Mouse (Mus musculus) limb, embryonic 11.5 days (tissue): ENCODE data around the gene Smim24. TPM values are rescaled to one million over a fixed set of nuclear protein-coding genes. Genes with fewer than 3 reads are reported as not detected.
A peak's percentile ranks its signal among the peaks of the same experiment; 100 is the strongest.

Experiments
- ATAC-seq: fragments of 200-750 bp; cut with Nextera tagmentation; 2 replicates; pipeline ENCODE4 v1.8.0; 2017; ENCODE audit warnings: low read depth; ENCODE audit not compliant: insufficient number of reproducible peaks, low FRiP score, low TSS enrichment
- DNase-seq: peaks from one replicate; pipeline ENCODE4 v3.0.0-alpha.2; 2015; ENCODE audit warnings: low spot score
- H3K27ac ChIP-seq: fragments of 300-500 bp; sonication (generic); replicated peaks from 2 replicates; pipeline ENCODE4 v1.5.1; 2014; ENCODE audit warnings: low read depth, mild to moderate bottlenecking, low read length
- H3K27me3 ChIP-seq: fragments of 300-500 bp; sonication (generic); 2 replicates; pipeline ENCODE4 v1.6.1; 2014; ENCODE audit warnings: mild to moderate bottlenecking, low read length, mixed read lengths; ENCODE audit not compliant: control insufficient read depth, insufficient read depth
- H3K36me3 ChIP-seq: fragments of 300-500 bp; sonication (generic); 2 replicates; pipeline ENCODE4 v1.6.1; 2014; ENCODE audit warnings: mild to moderate bottlenecking, low read length, moderate library complexity, mixed read lengths; ENCODE audit not compliant: control insufficient read depth, insufficient read depth
- H3K4me1 ChIP-seq: fragments of 300-500 bp; sonication (generic); 2 replicates; pipeline ENCODE4 v1.6.1; 2014; ENCODE audit warnings: low read length, mixed read lengths; ENCODE audit not compliant: control insufficient read depth, insufficient read depth
- H3K4me2 ChIP-seq: fragments of 300-500 bp; sonication (generic); 2 replicates; pipeline ENCODE4 v1.6.1; 2014; ENCODE audit warnings: low read depth, mild to moderate bottlenecking, moderate library complexity; ENCODE audit not compliant: severe bottlenecking
- H3K4me3 ChIP-seq: fragments of 300-500 bp; sonication (generic); 2 replicates; pipeline ENCODE4 v1.5.1; 2014; ENCODE audit warnings: low read depth, low read length
- H3K9ac ChIP-seq: fragments of 300-500 bp; sonication (generic); 2 replicates; pipeline ENCODE4 v1.6.1; 2014; ENCODE audit warnings: mild to moderate bottlenecking, low read length
- H3K9me3 ChIP-seq: fragments of 300-500 bp; sonication (generic); 2 replicates; pipeline ENCODE4 v1.6.1; 2016; ENCODE audit warnings: low read length; ENCODE audit not compliant: control insufficient read depth
- WGBS: fragments of 180-500 bp; shearing (Covaris S2); extraction: QIAGEN DNeasy Blood & Tissue Kit; methylation state at CpG from one replicate; pipeline ENCODE4 v1.1.7; 2014; 5-methylcytosine and 5-hydroxymethylcytosine counted together
- polyA plus RNA-seq: library from polyadenylated mRNA; unstranded; fragments of >200 nt; fragmentation: Nextera tagmentation; extraction: Ambion mirVana; gene quantifications from 2 replicates; pipeline ENCODE4 v1.2.1, GENCODE M21; 2014

The Smim24 gene
- polyA plus RNA-seq, 1 experiment from 2014 or later = 3.4 TPM

DNA sequence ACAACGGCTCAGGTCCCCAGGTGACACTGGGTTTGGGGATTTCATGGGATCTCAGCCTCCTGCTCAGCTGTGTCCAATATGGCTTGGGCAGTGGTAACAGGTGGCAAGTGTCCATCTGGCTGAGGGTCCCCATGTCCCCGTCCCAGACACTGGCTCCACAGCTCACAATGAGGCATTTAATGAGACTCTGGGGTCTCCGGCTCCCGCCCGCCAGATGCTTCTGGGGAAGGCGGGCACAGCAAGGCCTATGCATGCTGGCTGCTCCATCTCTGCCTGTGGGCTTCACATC is 25.7 kb upstream of the Smim24 start:
- no peak overlapping the region for H3K4me2 ChIP-seq
- peaks cover 27% of the 10 kb centered on the region for H3K27me3 ChIP-seq
- no peak for ATAC-seq
- peaks cover 17% of the 10 kb centered on the region for H3K4me1 ChIP-seq
- H3K9me3 ChIP-seq = no peaks in the 10 kb centered on the region
- H3K9ac ChIP-seq = no peak overlapping the region
- WGBS = 88% methylated on average over 6 of the region's 6 CpGs
- H3K36me3 ChIP-seq = peaks cover 37% of the 10 kb centered on the region
- H3K4me3 ChIP-seq = no peak overlapping the region
- H3K27ac ChIP-seq = no peak overlapping the region
- no peak for DNase-seq

GRCm38 (mm10) chr10:81375322-81375721 is 17.5 kb upstream of the Smim24 start:
- Histone ChIP-seq H3K27ac (no peak overlapping the region), H3K36me3 (peaks cover 13% of the 10 kb centered on the region; the same call in 1 of the 2 replicates), H3K9ac (no peak overlapping the region), H3K4me2 (0 out of 2 replicates have a peak overlapping the region, but pooled peaks have one; percentile 2), H3K4me1 (peaks cover 13% of the 10 kb centered on the region), H3K4me3 (no peak overlapping the region), H3K27me3 (no peaks in the 10 kb centered on the region), H3K9me3 (no peaks in the 10 kb centered on the region)
- 95% methylated on average over 10 of the region's 10 CpGs for WGBS
- DNase-seq (no peak), ATAC-seq (no peak)

DNA sequence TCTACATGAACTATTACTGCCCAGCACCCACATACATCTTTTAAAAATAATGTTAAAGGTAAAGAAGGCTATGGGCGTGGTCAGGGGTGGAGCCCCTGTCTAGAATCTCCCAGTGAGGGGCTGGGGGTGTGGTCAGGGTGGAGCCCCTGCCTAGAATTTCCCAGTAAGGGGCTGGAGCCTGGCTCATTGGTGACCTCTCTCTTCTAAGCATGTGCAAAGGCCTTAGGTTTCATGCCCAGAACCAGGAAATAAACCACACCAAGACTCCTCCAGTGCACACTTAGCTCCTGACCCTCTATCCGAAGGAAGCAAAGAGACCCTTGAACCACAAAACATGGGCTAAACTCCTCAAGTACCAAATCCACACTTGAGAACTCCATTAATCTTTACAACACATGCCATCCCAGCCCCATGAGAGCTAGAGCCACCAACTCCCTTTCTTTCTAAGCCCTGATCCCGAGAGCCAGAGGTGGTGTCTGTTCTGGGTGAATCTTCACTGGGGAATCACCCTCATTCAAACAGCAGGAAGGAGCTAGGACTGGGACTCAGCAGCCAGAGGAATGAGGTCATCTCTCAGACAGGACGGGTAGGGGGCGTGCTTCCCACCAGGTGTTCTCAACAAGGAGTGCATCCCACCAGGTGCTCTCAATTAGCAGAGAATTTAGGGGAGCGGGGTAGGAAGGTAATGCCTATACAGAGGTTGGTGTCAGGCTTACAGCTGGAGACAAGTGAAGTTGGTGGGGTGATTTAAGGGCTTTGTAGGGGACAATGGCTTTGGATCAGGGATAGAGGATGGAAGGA is 16.1 kb upstream of the Smim24 start:
- H3K4me3 ChIP-seq = peak overlapping the region; percentile 65
- 36% methylated on average over 6 of the region's 6 CpGs for WGBS
- no peaks in the 10 kb centered on the region for H3K9me3 ChIP-seq
- no peak for ATAC-seq
- no peak for DNase-seq
- H3K27me3 ChIP-seq = no peaks in the 10 kb centered on the region
- H3K9ac ChIP-seq = peak overlapping the region; percentile 75
- H3K4me2 ChIP-seq = peak overlapping the region; percentile 82
- H3K36me3 ChIP-seq = 0 out of 2 replicates have a peak, but pooled peaks cover 5% of the 10 kb centered on the region
- H3K4me1 ChIP-seq = peaks cover 13% of the 10 kb centered on the region
- H3K27ac ChIP-seq = 0 out of 2 replicates have a peak overlapping the region, but pooled peaks have one; percentile 30

- H3K27me3 ChIP-seq = no peaks in the 10 kb centered on the region
- 80% methylated on average over 2 of the region's 2 CpGs for WGBS
- peak overlapping the region; percentile 30; the same call in 1 of the 2 replicates for H3K27ac ChIP-seq
These were observed 15.5 kb upstream of the Smim24 start for GRCm38 (mm10) chr10:81377362-81377664.

DNA sequence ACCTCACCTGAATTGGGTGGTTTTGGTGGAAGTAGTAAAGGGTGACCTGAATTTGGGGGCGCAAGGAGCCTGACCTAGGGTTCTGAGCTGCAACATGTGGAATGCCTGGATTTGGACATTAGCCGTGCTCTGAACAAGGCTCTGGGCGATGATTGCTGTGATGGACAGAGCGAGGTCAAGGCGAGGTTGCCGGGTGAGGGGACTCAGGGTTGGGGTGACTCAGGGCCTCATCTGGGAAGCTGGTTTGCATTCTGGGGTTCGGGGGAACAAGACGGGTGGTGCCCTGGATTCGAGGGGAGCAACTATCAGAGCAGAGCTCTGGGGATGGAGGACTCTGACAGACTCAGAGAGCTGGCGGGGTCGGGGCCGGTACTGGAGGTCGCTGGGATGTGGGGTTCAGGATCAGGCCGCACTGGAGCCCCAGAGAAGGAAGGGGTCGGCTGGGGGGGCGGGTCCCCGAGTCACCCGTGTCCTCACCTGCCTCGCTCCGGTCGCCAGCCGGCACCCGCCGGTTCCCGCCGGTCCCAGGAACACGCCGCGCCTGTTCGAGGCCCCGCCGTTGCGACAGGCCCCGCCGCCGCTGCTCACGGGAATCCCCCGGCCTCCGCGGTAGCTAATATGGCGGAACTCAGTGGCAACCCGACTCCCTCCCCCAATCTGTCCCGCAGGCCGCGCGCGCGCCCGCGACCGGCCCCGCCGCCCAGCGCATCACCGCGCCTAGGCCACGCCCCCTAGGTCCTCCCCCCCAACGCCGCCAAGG is 14.9 kb upstream of the Smim24 start, which contains the start of gene Fzr1:
TSS of gene Fzr1 (minus strand) at position 724 of the 760 bp plus-strand sequence.
- no peak for DNase-seq
- Histone ChIP-seq H3K4me3 (peak within 1 kb of the TSS; percentile 65), H3K9me3 (no peaks in the 10 kb centered on the region), H3K27ac (peak within 1 kb of the TSS; percentile 37; the same call in 1 of the 2 replicates), H3K27me3 (no peaks in the 10 kb centered on the region), H3K36me3 (0 out of 2 replicates have a peak, but pooled peaks cover 5% of the 10 kb centered on the region), H3K9ac (peak within 1 kb of the TSS; percentile 75), H3K4me2 (peak within 1 kb of the TSS; percentile 82), H3K4me1 (peaks cover 13% of the 10 kb centered on the region)
- peak; percentile 62 for ATAC-seq
- 1% methylated on average over 36 of the region's 59 CpGs for WGBS

More at GRCm38 (mm10) chr10:81377362-81377664, 15.5 kb upstream of the Smim24 start:
- Histone ChIP-seq H3K9ac (peak overlapping the region; percentile 75), H3K4me3 (peak overlapping the region; percentile 65), H3K36me3 (0 out of 2 replicates have a peak, but pooled peaks cover 5% of the 10 kb centered on the region), H3K4me1 (peaks cover 13% of the 10 kb centered on the region), H3K4me2 (peak overlapping the region; percentile 82), H3K9me3 (no peaks in the 10 kb centered on the region)
- DNase-seq (no peak), ATAC-seq (no peak)

DNA sequence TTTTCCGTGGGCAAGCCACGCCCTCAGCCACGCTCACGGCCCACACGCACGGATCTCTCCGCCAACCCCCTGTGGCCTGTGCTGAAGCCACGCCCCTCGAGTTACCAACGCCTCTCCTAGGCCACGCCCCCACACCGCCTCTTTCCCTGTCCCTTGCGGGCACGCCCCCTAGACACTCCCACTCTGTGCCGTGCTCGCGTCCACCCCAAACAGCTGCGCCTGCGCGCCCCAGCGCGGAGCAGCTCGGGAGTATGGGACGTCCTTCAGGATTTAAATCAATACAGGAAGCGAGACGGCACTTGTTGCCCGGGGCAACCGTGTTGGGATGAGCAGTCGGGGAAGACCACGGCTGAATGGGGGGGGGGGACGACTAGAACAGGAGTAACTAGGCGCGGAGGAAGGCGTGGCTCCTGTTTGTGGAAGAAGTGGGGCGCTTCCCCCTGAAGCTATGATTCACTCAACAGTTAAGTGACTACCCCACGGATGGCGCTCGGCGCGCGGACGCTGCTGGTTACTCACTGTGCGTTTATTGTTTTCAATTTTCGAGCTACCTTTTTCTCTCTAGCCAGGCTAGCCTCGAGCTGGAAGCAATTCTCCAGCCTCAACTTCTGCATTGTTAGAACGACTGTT is 14.2 kb upstream of the Smim24 start:
- DNase-seq = peak; percentile 100
- Histone ChIP-seq H3K9ac (peak overlapping the region; percentile 58), H3K4me3 (peak overlapping the region; percentile 65), H3K27ac (peak overlapping the region; percentile 37; the same call in 1 of the 2 replicates), H3K4me2 (peak overlapping the region; percentile 82), H3K4me1 (peaks cover 13% of the 10 kb centered on the region), H3K27me3 (no peaks in the 10 kb centered on the region), H3K9me3 (no peaks in the 10 kb centered on the region), H3K36me3 (0 out of 2 replicates have a peak, but pooled peaks cover 4% of the 10 kb centered on the region)
- ATAC-seq = peak; percentile 97
- under 1% methylated on average over 46 of the region's 46 CpGs for WGBS

- peak overlapping the region; percentile 65 for H3K4me3 ChIP-seq
- H3K27ac ChIP-seq = peak overlapping the region; percentile 37; the same call in 1 of the 2 replicates
- DNase-seq = no peak
- no peaks in the 10 kb centered on the region for H3K27me3 ChIP-seq
- 60% methylated on average over 3 of the region's 3 CpGs for WGBS
- ATAC-seq = no peak
- peaks cover 13% of the 10 kb centered on the region for H3K4me1 ChIP-seq
- peak overlapping the region; percentile 58 for H3K9ac ChIP-seq
- H3K9me3 ChIP-seq = no peaks in the 10 kb centered on the region
- H3K36me3 ChIP-seq = 0 out of 2 replicates have a peak, but pooled peaks cover 3% of the 10 kb centered on the region
- H3K4me2 ChIP-seq = peak overlapping the region; percentile 49
These were observed 13.7 kb upstream of the Smim24 start for GRCm38 (mm10) chr10:81379183-81379553.

GRCm38 (mm10) chr10:81379809-81380378 is 13.0 kb upstream of the Smim24 start:
- peaks cover 13% of the 10 kb centered on the region for H3K4me1 ChIP-seq
- no peaks in the 10 kb centered on the region for H3K9me3 ChIP-seq
- H3K4me3 ChIP-seq = no peak overlapping the region
- no peak for ATAC-seq
- no peak overlapping the region for H3K9ac ChIP-seq
- no peaks in the 10 kb centered on the region for H3K27me3 ChIP-seq
- 0 out of 2 replicates have a peak, but pooled peaks cover 3% of the 10 kb centered on the region for H3K36me3 ChIP-seq
- H3K4me2 ChIP-seq = no peak overlapping the region
- no peak overlapping the region for H3K27ac ChIP-seq
- no peak for DNase-seq
- 92% methylated on average over 6 of the region's 6 CpGs for WGBS
